Mouse (Mus musculus) E14TG2a.4 (cell line): ENCODE measurements around the gene Mlip.

Source experiments
- CTCF ChIP-seq: conservative IDR thresholded peaks from 2 replicates; pipeline ENCODE4 v1.5.1; 2014; ENCODE audit warnings: low read length
- NANOG ChIP-seq: IDR thresholded peaks from 2 replicates; pipeline ENCODE4 v1.6.1; 2014; ENCODE audit warnings: borderline replicate concordance, low read length, mixed read lengths
- POU5F1 ChIP-seq: IDR thresholded peaks from 2 replicates; pipeline ENCODE4 v1.6.1; 2014; ENCODE audit warnings: low read length, borderline replicate concordance

GRCm38 (mm10) chr9:77391248-77391647, 38.5 kb upstream of the Mlip start:
- TF ChIP-seq CTCF, result no peak
- TF ChIP-seq NANOG, result no peak
- TF ChIP-seq POU5F1, result no peak
